Mouse (Mus musculus) cerebral cortex, adult 2 months (tissue): ENCODE data around the gene Zfp131.

Source experiments
- WGBS: fragments of 180-500 bp; shearing (Covaris S2); methylation state at CpG from one replicate; pipeline ENCODE4 v1.1.7; 2018; 5-methylcytosine and 5-hydroxymethylcytosine counted together

Zfp131 gene

GRCm38 (mm10) chr13:119755141-119755547 is 35.5 kb downstream of the Zfp131 start:
- 1% methylated on average over 16 of the region's 16 CpGs for WGBS

- 16% methylated on average over 3 of the region's 3 CpGs for WGBS
These were observed 36.1 kb downstream of the Zfp131 start for GRCm38 (mm10) chr13:119754635-119755020.

GRCm38 (mm10) chr13:119753859-119754634 is 36.6 kb downstream of the Zfp131 start:
- WGBS, result 25% methylated on average over 9 of the region's 9 CpGs

- 84% methylated on average over 4 of the region's 4 CpGs for WGBS
These were observed 43.8 kb downstream of the Zfp131 start for GRCm38 (mm10) chr13:119746930-119747329.

GRCm38 (mm10) chr13:119743470-119743869 is 47.2 kb downstream of the Zfp131 start:
- 57% methylated on average over 3 of the region's 3 CpGs for WGBS

GRCm38 (mm10) chr13:119742711-119743415 is 47.8 kb downstream of the Zfp131 start:
- WGBS, result 58% methylated on average over 6 of the region's 6 CpGs

GRCm38 (mm10) chr13:119741390-119742237 is 49.1 kb downstream of the Zfp131 start:
- 29% methylated on average over 19 of the region's 19 CpGs for WGBS

GRCm38 (mm10) chr13:119731448-119731847 is 59.2 kb downstream of the Zfp131 start:
- WGBS, result 61% methylated on average over 6 of the region's 6 CpGs

GRCm38 (mm10) chr13:119729406-119729805 is 61.3 kb downstream of the Zfp131 start:
- WGBS, result 82% methylated on average over 7 of the region's 7 CpGs

- 53% methylated on average over 26 of the region's 26 CpGs for WGBS
These were observed 62.9 kb downstream of the Zfp131 start for GRCm38 (mm10) chr13:119727608-119728387.

GRCm38 (mm10) chr13:119724541-119724940 is 66.1 kb downstream of the Zfp131 start:
- 81% methylated on average over 7 of the region's 7 CpGs for WGBS

- 80% methylated on average over 5 of the region's 5 CpGs for WGBS
These were observed 67.3 kb downstream of the Zfp131 start for GRCm38 (mm10) chr13:119723368-119723767.

GRCm38 (mm10) chr13:119722447-119722846 is 68.2 kb downstream of the Zfp131 start:
- 59% methylated on average over 3 of the region's 3 CpGs for WGBS

GRCm38 (mm10) chr13:119716105-119716504 is 74.6 kb downstream of the Zfp131 start:
- 86% methylated on average over 2 of the region's 2 CpGs for WGBS
